Mouse (Mus musculus) lung, postnatal 0 days (tissue): Measurements from ENCODE around the gene Serpinf1. TPM values are rescaled to one million over a fixed set of nuclear protein-coding genes. Genes with fewer than 3 reads are reported as not detected.
A peak's percentile ranks its signal among the peaks of the same experiment; 100 is the strongest.

ENCODE experiments used
- ATAC-seq: fragments of 200-750 bp; cut with Nextera tagmentation; 2 replicates; pipeline ENCODE4 v1.8.0; 2017; ENCODE audit warnings: moderate library complexity
- DNase-seq: peaks from one replicate; pipeline ENCODE4 v3.0.0-alpha.2; 2016; ENCODE audit warnings: low spot score
- H3K27ac ChIP-seq: fragments of 300-500 bp; sonication (generic); 2 replicates; pipeline ENCODE4 v1.5.1; 2014; ENCODE audit warnings: antibody characterized with exemption, mild to moderate bottlenecking, low read length, mixed read lengths
- H3K27me3 ChIP-seq: fragments of 300-500 bp; sonication (generic); replicated peaks from 2 replicates; pipeline ENCODE4 v1.6.1; 2014; ENCODE audit warnings: low read length, mixed read lengths; ENCODE audit not compliant: insufficient read depth
- H3K36me3 ChIP-seq: fragments of 300-500 bp; sonication (generic); 2 replicates; pipeline ENCODE4 v1.6.1; 2014; ENCODE audit warnings: low read length, mixed read lengths; ENCODE audit not compliant: insufficient read depth
- H3K4me1 ChIP-seq: fragments of 300-500 bp; sonication (generic); 2 replicates; pipeline ENCODE4 v1.6.1; 2014; ENCODE audit warnings: antibody characterized with exemption, low read depth, low read length, mixed read lengths; ENCODE audit not compliant: insufficient read depth
- H3K4me2 ChIP-seq: fragments of 300-500 bp; sonication (generic); replicated peaks from 2 replicates; pipeline ENCODE4 v1.6.1; 2014; ENCODE audit warnings: low read depth, mild to moderate bottlenecking, low read length, moderate library complexity, mixed read lengths
- H3K4me3 ChIP-seq: fragments of 300-500 bp; sonication (generic); 2 replicates; pipeline ENCODE4 v1.5.1; 2014; ENCODE audit warnings: low read depth, low read length
- H3K9ac ChIP-seq: fragments of 300-500 bp; sonication (generic); replicated peaks from 2 replicates; pipeline ENCODE4 v1.6.1; 2014; ENCODE audit warnings: low read depth, mild to moderate bottlenecking
- H3K9me3 ChIP-seq: fragments of 300-500 bp; sonication (generic); 2 replicates; pipeline ENCODE4 v1.6.1; 2016; ENCODE audit warnings: low read length, mixed read lengths
- CTCF ChIP-seq: IDR thresholded peaks from 2 replicates; pipeline ENCODE4 v1.5.1; 2016; ENCODE audit warnings: antibody characterized with exemption, mild to moderate bottlenecking
- EP300 ChIP-seq: IDR thresholded peaks from 2 replicates; pipeline ENCODE4 v1.6.1; 2016; ENCODE audit warnings: antibody characterized with exemption, mild to moderate bottlenecking, control low read depth
- WGBS: fragments of 180-500 bp; shearing (Covaris S2); extraction: QIAGEN DNeasy Blood & Tissue Kit; methylation state at CpG from one replicate; pipeline ENCODE4 v1.1.7; 2014; 5-methylcytosine and 5-hydroxymethylcytosine counted together
- polyA plus RNA-seq: library from polyadenylated mRNA; unstranded; fragments of >200 nt; fragmentation: Nextera tagmentation; extraction: Ambion mirVana; gene quantifications from 2 replicates; pipeline ENCODE4 v1.2.1, GENCODE M21; 2015

Gene Serpinf1
- polyA plus RNA-seq, 1 experiment from 2014 or later = 64.2 TPM

- Histone ChIP-seq H3K4me1 (peaks cover 11% of the 10 kb centered on the region; the same call in 1 of the 2 replicates), H3K4me3 (no peak overlapping the region), H3K9me3 (no peaks in the 10 kb centered on the region), H3K27me3 (no peaks in the 10 kb centered on the region), H3K9ac (no peak overlapping the region), H3K27ac (no peak overlapping the region), H3K36me3 (peaks cover 5% of the 10 kb centered on the region; the same call in 1 of the 2 replicates), H3K4me2 (peak overlapping the region; percentile 94)
- no peak for DNase-seq
- TF ChIP-seq CTCF (no peak), EP300 (no peak)
- 93% methylated on average over 31 of the region's 31 CpGs for WGBS
- no peak for ATAC-seq
Observed at GRCm38 (mm10) chr11:75452812-75453557, 30.5 kb upstream of the Serpinf1 start.

DNA sequence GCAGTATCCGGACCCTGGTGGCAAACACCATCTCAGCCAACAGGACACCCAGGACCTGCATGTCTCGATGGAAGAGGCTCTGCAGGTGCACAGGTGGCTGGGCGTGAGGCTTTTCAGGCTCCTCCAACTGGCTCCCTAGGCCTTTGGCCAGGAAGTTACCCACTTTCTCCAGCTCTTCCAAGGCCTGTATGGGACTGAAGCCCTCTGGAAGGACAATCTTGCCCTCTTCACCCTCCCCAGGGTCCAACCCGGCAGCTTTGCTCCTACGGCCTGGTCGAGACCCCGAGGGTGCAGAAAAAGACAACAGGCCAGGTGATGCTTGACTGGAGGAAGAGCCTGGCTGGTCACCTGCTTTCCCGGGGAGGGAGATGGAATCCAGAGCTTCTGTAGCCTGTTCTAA is 29.6 kb upstream of the Serpinf1 start:
- H3K27ac ChIP-seq = no peak overlapping the region
- DNase-seq (no peak), ATAC-seq (no peak)
- H3K9ac ChIP-seq = no peak overlapping the region
- peaks cover 11% of the 10 kb centered on the region; the same call in 1 of the 2 replicates for H3K4me1 ChIP-seq
- peaks cover 6% of the 10 kb centered on the region; the same call in 1 of the 2 replicates for H3K36me3 ChIP-seq
- TF ChIP-seq CTCF (no peak), EP300 (no peak)
- H3K4me3 ChIP-seq = no peak overlapping the region
- no peak overlapping the region for H3K4me2 ChIP-seq
- WGBS = 90% methylated on average over 8 of the region's 8 CpGs
- no peaks in the 10 kb centered on the region for H3K27me3 ChIP-seq
- H3K9me3 ChIP-seq = no peaks in the 10 kb centered on the region

- Histone ChIP-seq H3K36me3 (peaks cover 8% of the 10 kb centered on the region), H3K4me3 (no peak overlapping the region), H3K9ac (no peak overlapping the region), H3K27ac (peak overlapping the region; percentile 32; the same call in 1 of the 2 replicates), H3K27me3 (no peaks in the 10 kb centered on the region), H3K9me3 (no peaks in the 10 kb centered on the region), H3K4me2 (0 out of 2 replicates have a peak overlapping the region, but pooled peaks have one; percentile 27), H3K4me1 (peaks cover 11% of the 10 kb centered on the region; the same call in 1 of the 2 replicates)
- 77% methylated on average over 15 of the region's 15 CpGs for WGBS
- TF ChIP-seq EP300 = no peak
- TF ChIP-seq CTCF = no peak
- no peak for ATAC-seq
- no peak for DNase-seq
Observed at GRCm38 (mm10) chr11:75450936-75451335, 28.4 kb upstream of the Serpinf1 start.

DNA sequence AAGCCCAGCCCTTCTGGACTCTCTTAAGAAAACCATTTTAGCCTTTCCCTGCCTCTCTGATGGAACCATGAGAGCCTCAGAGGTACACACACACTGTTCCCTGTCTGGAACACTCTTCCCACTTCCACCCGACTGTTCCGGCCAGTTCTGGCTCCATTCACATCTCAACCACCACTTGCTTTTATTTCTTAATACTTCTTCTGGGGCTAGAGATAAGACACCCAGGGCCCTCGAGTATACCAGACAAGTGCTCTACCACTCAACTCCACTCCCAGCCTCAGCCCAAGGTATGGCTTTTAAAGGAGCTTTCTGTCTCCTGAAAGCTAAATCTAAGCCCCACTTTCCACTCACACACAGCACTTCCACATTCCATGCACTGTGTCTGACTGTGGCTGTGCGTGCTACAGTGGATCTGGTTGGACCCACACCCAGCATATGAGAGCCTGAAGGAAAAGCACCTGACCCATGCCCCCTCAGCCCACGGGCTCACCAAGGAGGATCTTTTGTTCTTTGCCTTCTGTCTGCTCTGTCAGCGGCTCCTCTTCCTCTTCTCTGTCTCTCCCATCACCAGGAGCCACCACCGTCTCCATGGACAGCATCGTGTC is 27.9 kb upstream of the Serpinf1 start:
- H3K4me1 ChIP-seq = peaks cover 11% of the 10 kb centered on the region; the same call in 1 of the 2 replicates
- H3K4me2 ChIP-seq = 0 out of 2 replicates have a peak overlapping the region, but pooled peaks have one; percentile 27
- H3K27ac ChIP-seq = peak overlapping the region; percentile 3; the same call in 1 of the 2 replicates
- no peak overlapping the region for H3K9ac ChIP-seq
- peaks cover 13% of the 10 kb centered on the region for H3K36me3 ChIP-seq
- no peak overlapping the region for H3K4me3 ChIP-seq
- DNase-seq (peak; percentile 73), ATAC-seq (peak; percentile 53)
- no peak for TF ChIP-seq CTCF
- peak; percentile 68 for TF ChIP-seq EP300
- WGBS = 60% methylated on average over 8 of the region's 8 CpGs
- no peaks in the 10 kb centered on the region for H3K27me3 ChIP-seq
- H3K9me3 ChIP-seq = no peaks in the 10 kb centered on the region

DNA sequence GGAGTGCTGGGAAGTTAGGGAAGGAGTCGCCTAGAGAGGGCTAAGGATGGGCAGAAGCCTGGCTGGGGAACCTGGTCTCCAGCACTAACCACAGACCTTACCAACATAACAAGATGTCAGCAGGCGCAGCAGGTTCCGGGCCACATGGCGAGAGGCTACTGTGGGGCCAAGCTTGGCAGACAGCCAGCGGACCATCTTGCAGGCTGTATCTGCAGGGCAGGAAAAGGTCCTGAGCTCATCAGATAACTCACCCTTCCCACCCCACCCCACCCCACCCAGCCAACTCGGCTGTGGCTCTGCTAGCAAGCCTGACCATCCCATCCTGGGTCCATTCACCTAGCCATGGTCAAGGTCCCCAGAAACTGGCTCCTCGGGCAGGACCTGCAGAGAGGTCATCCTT is 27.2 kb upstream of the Serpinf1 start:
- TF ChIP-seq CTCF (no peak), EP300 (no peak)
- no peak overlapping the region for H3K4me2 ChIP-seq
- no peak overlapping the region for H3K9ac ChIP-seq
- peaks cover 8% of the 10 kb centered on the region; the same call in 1 of the 2 replicates for H3K4me1 ChIP-seq
- no peaks in the 10 kb centered on the region for H3K27me3 ChIP-seq
- DNase-seq (no peak), ATAC-seq (no peak)
- no peak overlapping the region for H3K27ac ChIP-seq
- no peaks in the 10 kb centered on the region for H3K9me3 ChIP-seq
- peaks cover 17% of the 10 kb centered on the region for H3K36me3 ChIP-seq
- 67% methylated on average over 7 of the region's 7 CpGs for WGBS
- H3K4me3 ChIP-seq = no peak overlapping the region

- no peak for DNase-seq
- Histone ChIP-seq H3K9ac (no peak overlapping the region), H3K9me3 (no peaks in the 10 kb centered on the region), H3K4me3 (no peak overlapping the region), H3K27ac (no peak overlapping the region), H3K4me1 (peaks cover 3% of the 10 kb centered on the region; the same call in 1 of the 2 replicates), H3K4me2 (no peak overlapping the region), H3K36me3 (peaks cover 22% of the 10 kb centered on the region), H3K27me3 (no peaks in the 10 kb centered on the region)
- WGBS = 70% methylated on average over 3 of the region's 3 CpGs
- TF ChIP-seq CTCF (no peak), EP300 (no peak)
- no peak for ATAC-seq
Observed at GRCm38 (mm10) chr11:75448575-75448974, 26.1 kb upstream of the Serpinf1 start.
